Mouse (Mus musculus): ENCODE measurements around the gene Fgd2. TPM values are rescaled to one million over a fixed set of nuclear protein-coding genes. Genes with fewer than 3 reads are reported as not detected.

The Fgd2 gene
- polyA plus RNA-seq, 1 experiment from 2014 or later = 5.6 TPM

- ATAC-seq (ENCODE audit: insufficient number of reproducible peaks, insufficient read depth, low FRiP score, low TSS enrichment, low read depth) = 0 out of 2 replicates have a peak, but pooled peaks have one; percentile 40
- Histone ChIP-seq H3K36me3 (no peaks in the 10 kb centered on the region), H3K9ac (replicated peaks) (no peak overlapping the region; the same call in 1 of the 2 replicates), H3K27ac (no peak overlapping the region), H3K9me3 (no peaks in the 10 kb centered on the region), H3K4me3 (replicated peaks) (peak overlapping the region; percentile 24), H3K4me2 (peak overlapping the region; percentile 53), H3K4me1 (replicated peaks) (peaks cover 25% of the 10 kb centered on the region), H3K27me3 (peaks cover 64% of the 10 kb centered on the region)
- 8% methylated on average over 41 of the region's 41 CpGs for WGBS
These were observed 38.7 kb upstream of the Fgd2 start for GRCm38 (mm10) chr17:29321765-29322602.

- Histone ChIP-seq H3K4me3 (replicated peaks) (peak overlapping the region; percentile 24), H3K27me3 (peaks cover 70% of the 10 kb centered on the region), H3K9me3 (no peaks in the 10 kb centered on the region), H3K4me1 (replicated peaks) (peaks cover 29% of the 10 kb centered on the region), H3K4me2 (peak overlapping the region; percentile 53), H3K36me3 (no peaks in the 10 kb centered on the region), H3K27ac (no peak overlapping the region), H3K9ac (replicated peaks) (no peak overlapping the region; the same call in 1 of the 2 replicates)
- 0 out of 2 replicates have a peak, but pooled peaks have one; percentile 22 for ATAC-seq (ENCODE audit: insufficient number of reproducible peaks, insufficient read depth, low FRiP score, low TSS enrichment, low read depth)
- WGBS = 5% methylated on average over 18 of the region's 18 CpGs
These were observed 38.1 kb upstream of the Fgd2 start for GRCm38 (mm10) chr17:29322603-29322962.

GRCm38 (mm10) chr17:29323625-29324024, 37.1 kb upstream of the Fgd2 start:
- Histone ChIP-seq H3K27ac (no peak overlapping the region), H3K4me2 (no peak overlapping the region), H3K27me3 (peaks cover 78% of the 10 kb centered on the region), H3K4me1 (replicated peaks) (peaks cover 29% of the 10 kb centered on the region), H3K9me3 (no peaks in the 10 kb centered on the region), H3K36me3 (no peaks in the 10 kb centered on the region), H3K4me3 (replicated peaks) (no peak overlapping the region), H3K9ac (replicated peaks) (no peak overlapping the region)
- WGBS = 91% methylated on average over 3 of the region's 3 CpGs
- ATAC-seq (ENCODE audit: insufficient number of reproducible peaks, insufficient read depth, low FRiP score, low TSS enrichment, low read depth) = no peak

GRCm38 (mm10) chr17:29325831-29326230, 34.9 kb upstream of the Fgd2 start:
- 56% methylated on average over 13 of the region's 13 CpGs for WGBS

GRCm38 (mm10) chr17:29326531-29327529, 33.9 kb upstream of the Fgd2 start:
- WGBS = 14% methylated on average over 52 of the region's 52 CpGs
- Histone ChIP-seq H3K4me1 (replicated peaks) (peaks cover 25% of the 10 kb centered on the region), H3K9ac (replicated peaks) (peak overlapping the region; percentile 59), H3K4me3 (replicated peaks) (peak overlapping the region; percentile 33), H3K36me3 (peaks cover 23% of the 10 kb centered on the region), H3K4me2 (peak overlapping the region; percentile 65), H3K27me3 (peaks cover 50% of the 10 kb centered on the region), H3K27ac (no peak overlapping the region), H3K9me3 (no peaks in the 10 kb centered on the region)
- 0 out of 2 replicates have a peak, but pooled peaks have one; percentile 27 for ATAC-seq (ENCODE audit: insufficient number of reproducible peaks, insufficient read depth, low FRiP score, low TSS enrichment, low read depth)

More at GRCm38 (mm10) chr17:29325831-29326230, 34.9 kb upstream of the Fgd2 start:
- H3K4me3 ChIP-seq (replicated peaks) = peak overlapping the region; percentile 33; the same call in 1 of the 2 replicates
- ATAC-seq (ENCODE audit: insufficient number of reproducible peaks, insufficient read depth, low FRiP score, low TSS enrichment, low read depth) = no peak
- H3K9ac ChIP-seq (replicated peaks) = peak overlapping the region; percentile 59; the same call in 1 of the 2 replicates
- no peaks in the 10 kb centered on the region for H3K9me3 ChIP-seq
- H3K4me2 ChIP-seq = peak overlapping the region; percentile 65
- H3K27me3 ChIP-seq = peaks cover 60% of the 10 kb centered on the region
- peaks cover 13% of the 10 kb centered on the region; the same call in 1 of the 2 replicates for H3K36me3 ChIP-seq
- H3K27ac ChIP-seq = no peak overlapping the region
- H3K4me1 ChIP-seq (replicated peaks) = peaks cover 29% of the 10 kb centered on the region

- ATAC-seq (ENCODE audit: insufficient number of reproducible peaks, insufficient read depth, low FRiP score, low TSS enrichment, low read depth) = no peak
- Histone ChIP-seq H3K4me1 (replicated peaks) (peaks cover 16% of the 10 kb centered on the region), H3K36me3 (peaks cover 32% of the 10 kb centered on the region), H3K27ac (no peak overlapping the region), H3K4me3 (replicated peaks) (no peak overlapping the region), H3K9ac (replicated peaks) (no peak overlapping the region), H3K4me2 (no peak overlapping the region), H3K9me3 (no peaks in the 10 kb centered on the region), H3K27me3 (peaks cover 42% of the 10 kb centered on the region)
- WGBS = 77% methylated on average over 9 of the region's 9 CpGs
These were observed 33.0 kb upstream of the Fgd2 start for GRCm38 (mm10) chr17:29327691-29328090.

- no peak for ATAC-seq (ENCODE audit: insufficient number of reproducible peaks, insufficient read depth, low FRiP score, low TSS enrichment, low read depth)
- Histone ChIP-seq H3K4me1 (replicated peaks) (peaks cover 15% of the 10 kb centered on the region), H3K27ac (no peak overlapping the region), H3K36me3 (peaks cover 53% of the 10 kb centered on the region), H3K27me3 (peaks cover 30% of the 10 kb centered on the region), H3K4me3 (replicated peaks) (no peak overlapping the region), H3K4me2 (no peak overlapping the region), H3K9ac (replicated peaks) (no peak overlapping the region), H3K9me3 (no peaks in the 10 kb centered on the region)
- WGBS = 80% methylated on average over 3 of the region's 3 CpGs
These were observed 30.5 kb upstream of the Fgd2 start for GRCm38 (mm10) chr17:29330221-29330620.

- 48% methylated on average over 5 of the region's 5 CpGs for WGBS
- no peak overlapping the region for H3K27ac ChIP-seq
- H3K4me1 ChIP-seq (replicated peaks) = peaks cover 15% of the 10 kb centered on the region
- peaks cover 27% of the 10 kb centered on the region for H3K27me3 ChIP-seq
- H3K9ac ChIP-seq (replicated peaks) = no peak overlapping the region
- peaks cover 59% of the 10 kb centered on the region for H3K36me3 ChIP-seq
- ATAC-seq (ENCODE audit: insufficient number of reproducible peaks, insufficient read depth, low FRiP score, low TSS enrichment, low read depth) = no peak
- no peak overlapping the region for H3K4me2 ChIP-seq
- H3K4me3 ChIP-seq (replicated peaks) = no peak overlapping the region
- H3K9me3 ChIP-seq = no peaks in the 10 kb centered on the region
These were observed 29.9 kb upstream of the Fgd2 start for GRCm38 (mm10) chr17:29330671-29331410.

- Histone ChIP-seq H3K36me3 (peaks cover 73% of the 10 kb centered on the region), H3K4me1 (replicated peaks) (peaks cover 1% of the 10 kb centered on the region), H3K4me2 (no peak overlapping the region), H3K27ac (no peak overlapping the region), H3K4me3 (replicated peaks) (no peak overlapping the region), H3K9ac (replicated peaks) (peak overlapping the region; percentile 37; the same call in 1 of the 2 replicates), H3K27me3 (peaks cover 13% of the 10 kb centered on the region), H3K9me3 (no peaks in the 10 kb centered on the region)
- WGBS = 73% methylated on average over 4 of the region's 4 CpGs
- no peak for ATAC-seq (ENCODE audit: insufficient number of reproducible peaks, insufficient read depth, low FRiP score, low TSS enrichment, low read depth)
These were observed 28.5 kb upstream of the Fgd2 start for GRCm38 (mm10) chr17:29332186-29332685.

GRCm38 (mm10) chr17:29336266-29336990, 24.3 kb upstream of the Fgd2 start:
- Histone ChIP-seq H3K4me2 (no peak overlapping the region), H3K4me3 (replicated peaks) (no peak overlapping the region), H3K36me3 (peaks cover 93% of the 10 kb centered on the region), H3K27ac (no peak overlapping the region), H3K4me1 (replicated peaks) (peaks cover 12% of the 10 kb centered on the region), H3K9ac (replicated peaks) (no peak overlapping the region), H3K9me3 (no peaks in the 10 kb centered on the region), H3K27me3 (no peaks in the 10 kb centered on the region)
- 93% methylated on average over 19 of the region's 19 CpGs for WGBS
- ATAC-seq (ENCODE audit: insufficient number of reproducible peaks, insufficient read depth, low FRiP score, low TSS enrichment, low read depth) = no peak
